Mouse (Mus musculus) brain, embryonic 14.5 days (tissue): Measurements from ENCODE around the gene Mars.

ENCODE experiments used
- CTCF ChIP-seq: fragments of 200-500 bp; IDR thresholded peaks from 2 replicates; pipeline ENCODE4 v1.5.1; 2012; ENCODE audit warnings: inconsistent platforms, mild to moderate bottlenecking, moderate library complexity, borderline replicate concordance; ENCODE audit not compliant: insufficient read depth, insufficient read length; ENCODE audit errors: extremely low read depth
- POLR2A ChIP-seq: fragments of 200-500 bp; IDR thresholded peaks from 2 replicates; pipeline ENCODE4 v1.6.1; 2012; ENCODE audit warnings: mild to moderate bottlenecking, inconsistent platforms, borderline replicate concordance; ENCODE audit not compliant: poor library complexity, insufficient read depth, insufficient read length, severe bottlenecking; ENCODE audit errors: extremely low read depth

DNA sequence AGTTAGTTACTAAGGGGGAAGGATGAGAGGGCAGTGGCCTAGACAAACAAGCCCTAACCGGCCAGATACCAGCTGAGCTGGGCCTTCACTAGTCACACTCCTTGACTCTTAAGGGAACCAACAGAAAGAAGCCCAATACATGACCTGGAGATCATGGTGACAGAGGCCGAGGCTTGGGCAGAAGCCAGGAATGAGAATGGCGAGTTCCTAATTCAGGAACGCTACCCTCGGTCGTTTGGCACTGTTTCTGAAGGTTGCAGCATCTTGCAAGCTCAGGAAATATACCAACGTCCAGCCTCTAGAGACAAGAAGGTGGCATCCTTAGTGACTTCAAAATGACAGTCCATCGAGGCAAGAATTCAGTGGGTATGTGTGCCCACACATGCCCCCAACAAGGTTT is 47.2 kb downstream of the Mars start:
- TF ChIP-seq CTCF (no peak), POLR2A (no peak)
